Mouse (Mus musculus): Measurements from ENCODE around the gene Zfp109.
A peak's percentile ranks its signal among the peaks of the same experiment; 100 is the strongest.

Zfp109 gene

GRCm38 (mm10) chr7:24207488-24208261, 29.7 kb downstream of the Zfp109 start:
- peak; percentile 68 for DNase-seq

GRCm38 (mm10) chr7:24196961-24197360, 40.4 kb downstream of the Zfp109 start:
- no peak for DNase-seq

GRCm38 (mm10) chr7:24193157-24193556, 44.2 kb downstream of the Zfp109 start:
- no peak for DNase-seq

- no peak for DNase-seq
These were observed 46.0 kb downstream of the Zfp109 start for GRCm38 (mm10) chr7:24191361-24191760.

- no peak for DNase-seq
These were observed 47.8 kb downstream of the Zfp109 start for GRCm38 (mm10) chr7:24189571-24189944.

GRCm38 (mm10) chr7:24188901-24189570, 48.3 kb downstream of the Zfp109 start:
- DNase-seq: no peak

- no peak for DNase-seq
These were observed 49.7 kb downstream of the Zfp109 start for GRCm38 (mm10) chr7:24187611-24188010.

Measured in right cerebral cortex, postnatal 4 days (tissue).